Mouse (Mus musculus) frontal cortex, postnatal 25 days (tissue): ENCODE measurements around the gene Hist2h2be.
"Not testable (repeated sequence)": the region's sequence is repeated elsewhere in the genome, so short reads cannot be mapped to it uniquely, and the experiment has no call there.

ENCODE experiments used
- DNase-seq, 2 experiments: peaks; one replicate each; pipeline ENCODE4 v3.0.0; 2022; ENCODE audit warnings: low spot score in 2 of 2

The Hist2h2be gene

GRCm38 (mm10) chr3:96220765-96221639 lies at the start of gene Hist2h2be, which contains the start of gene Hist2h2ac:
Hist2h2be (plus strand) TSS chr3:96221119.
Hist2h2ac (minus strand) TSS chr3:96220880.
- peak; percentile 75 to 76 for DNase-seq

- DNase-seq, result no peak
Measured at GRCm38 (mm10) chr3:96171583-96172196, 49.2 kb upstream of the Hist2h2be start.

GRCm38 (mm10) chr3:96172197-96173178 lies 48.4 kb upstream of the Hist2h2be start, which contains the start of gene Sf3b4:
Sf3b4 (plus strand) TSS chr3:96172332.
- DNase-seq, result peak; percentile 62 to 70

- DNase-seq, result no peak
Measured at GRCm38 (mm10) chr3:96173185-96173584, 47.7 kb upstream of the Hist2h2be start.

GRCm38 (mm10) chr3:96174042-96174441 lies 46.9 kb upstream of the Hist2h2be start:
- DNase-seq, result not testable (repeated sequence)

- no peak for DNase-seq
Measured at GRCm38 (mm10) chr3:96175251-96175650, 45.7 kb upstream of the Hist2h2be start.

- DNase-seq, result no peak
Measured at GRCm38 (mm10) chr3:96178427-96178826, 42.5 kb upstream of the Hist2h2be start.

- DNase-seq, result no peak
Measured at GRCm38 (mm10) chr3:96178902-96179301, 42.0 kb upstream of the Hist2h2be start.

- no peak for DNase-seq
Measured at GRCm38 (mm10) chr3:96179531-96179930, 41.4 kb upstream of the Hist2h2be start.

GRCm38 (mm10) chr3:96180727-96181477 lies 40.0 kb upstream of the Hist2h2be start, which contains the start of gene Sv2a:
Sv2a (plus strand) TSS chr3:96181151.
- no peak for DNase-seq

- no peak for DNase-seq
Measured at GRCm38 (mm10) chr3:96181510-96182381, 39.2 kb upstream of the Hist2h2be start.

- DNase-seq, result no peak
Measured at GRCm38 (mm10) chr3:96182382-96182776, 38.5 kb upstream of the Hist2h2be start.

GRCm38 (mm10) chr3:96192977-96193376 lies 27.9 kb upstream of the Hist2h2be start:
- DNase-seq, result no peak

- DNase-seq, result no peak
Measured at GRCm38 (mm10) chr3:96194966-96195365, 26.0 kb upstream of the Hist2h2be start.

- DNase-seq, result no peak
Measured at GRCm38 (mm10) chr3:96195616-96196313, 25.2 kb upstream of the Hist2h2be start.

- DNase-seq, result no peak
Measured at GRCm38 (mm10) chr3:96196437-96197128, 24.3 kb upstream of the Hist2h2be start.

GRCm38 (mm10) chr3:96197129-96197749 lies 23.7 kb upstream of the Hist2h2be start:
- DNase-seq, result peak; percentile 80 to 89

GRCm38 (mm10) chr3:96198181-96198580 lies 22.7 kb upstream of the Hist2h2be start:
- no peak for DNase-seq
